Mouse (Mus musculus) forebrain, embryonic 10.5 days (tissue): ENCODE data around the gene Napsa. TPM values are rescaled to one million over a fixed set of nuclear protein-coding genes. Genes with fewer than 3 reads are reported as not detected.
A peak's percentile ranks its signal among the peaks of the same experiment; 100 is the strongest.

Experiments used
- DNase-seq: peaks from one replicate; pipeline ENCODE4 v3.0.0-alpha.2; 2017; ENCODE audit warnings: low spot score; ENCODE audit errors: extremely low spot score
- H3K27ac ChIP-seq: fragments of 300-500 bp; sonication (generic); 2 replicates; pipeline ENCODE4 v1.5.1; 2016; ENCODE audit warnings: mild to moderate bottlenecking
- H3K27me3 ChIP-seq: fragments of 300-500 bp; sonication (generic); 2 replicates; pipeline ENCODE4 v1.6.1; 2016; ENCODE audit warnings: mild to moderate bottlenecking; ENCODE audit not compliant: poor library complexity, severe bottlenecking
- H3K36me3 ChIP-seq: fragments of 300-500 bp; sonication (generic); replicated peaks from 2 replicates; pipeline ENCODE4 v1.6.1; 2016; ENCODE audit warnings: mild to moderate bottlenecking, moderate library complexity
- H3K4me1 ChIP-seq: fragments of 300-500 bp; sonication (generic); 2 replicates; pipeline ENCODE4 v1.6.1; 2016
- H3K4me3 ChIP-seq: fragments of 300-500 bp; sonication (generic); 2 replicates; pipeline ENCODE4 v1.5.1; 2016; ENCODE audit warnings: mild to moderate bottlenecking, moderate library complexity
- H3K9me3 ChIP-seq: fragments of 300-500 bp; sonication (generic); 2 replicates; pipeline ENCODE4 v1.6.1; 2016; ENCODE audit warnings: mild to moderate bottlenecking, moderate library complexity
- WGBS: fragments of 180-500 bp; shearing (Covaris S2); methylation state at CpG from one replicate; pipeline ENCODE4 v1.1.7; 2016; 5-methylcytosine and 5-hydroxymethylcytosine counted together
- polyA plus RNA-seq: library from polyadenylated mRNA; unstranded; fragments of >200 nt; fragmentation: Nextera tagmentation; extraction: Ambion mirVana; gene quantifications from 2 replicates; pipeline ENCODE4 v1.2.1, GENCODE M21; 2016

The Napsa gene
- 0.29 and 0.48 TPM in 2 replicates for polyA plus RNA-seq

GRCm38 (mm10) chr7:44572213-44572701, at the start of gene Napsa:
TSS of gene Napsa (plus strand) at chr7:44572380.
- WGBS = 40% methylated on average over 7 of the region's 7 CpGs
- Histone ChIP-seq H3K36me3 (no peaks in the 10 kb centered on the region), H3K4me1 (peaks cover 15% of the 10 kb centered on the region), H3K4me3 (no peak within 1 kb of the TSS), H3K27me3 (peaks cover 25% of the 10 kb centered on the region; the same call in 1 of the 2 replicates), H3K9me3 (no peaks in the 10 kb centered on the region), H3K27ac (no peak within 1 kb of the TSS)
- no peak for DNase-seq

- peaks cover 29% of the 10 kb centered on the region for H3K4me1 ChIP-seq
- no peak for DNase-seq
- H3K4me3 ChIP-seq = no peak overlapping the region
- no peaks in the 10 kb centered on the region for H3K36me3 ChIP-seq
- H3K9me3 ChIP-seq = no peaks in the 10 kb centered on the region
- no peak overlapping the region for H3K27ac ChIP-seq
- 63% methylated on average over 2 of the region's 2 CpGs for WGBS
- peaks cover 76% of the 10 kb centered on the region for H3K27me3 ChIP-seq
These were observed 49.1 kb upstream of the Napsa start for GRCm38 (mm10) chr7:44523056-44523455.

GRCm38 (mm10) chr7:44524502-44524901, 47.7 kb upstream of the Napsa start, which contains the start of gene Mybpc2:
TSS of gene Mybpc2 (minus strand) at chr7:44524656.
- Histone ChIP-seq H3K27me3 (peaks cover 90% of the 10 kb centered on the region), H3K27ac (peak within 1 kb of the TSS; percentile 40; the same call in 1 of the 2 replicates), H3K36me3 (no peaks in the 10 kb centered on the region), H3K4me3 (peak within 1 kb of the TSS; percentile 22; the same call in 1 of the 2 replicates), H3K9me3 (no peaks in the 10 kb centered on the region), H3K4me1 (peaks cover 36% of the 10 kb centered on the region)
- 30% methylated on average over 12 of the region's 12 CpGs for WGBS
- no peak for DNase-seq

- Histone ChIP-seq H3K27ac (peak overlapping the region; percentile 40; the same call in 1 of the 2 replicates), H3K9me3 (no peaks in the 10 kb centered on the region), H3K27me3 (peaks cover 98% of the 10 kb centered on the region), H3K36me3 (no peaks in the 10 kb centered on the region), H3K4me3 (peak overlapping the region; percentile 22; the same call in 1 of the 2 replicates), H3K4me1 (peaks cover 36% of the 10 kb centered on the region)
- WGBS = 16% methylated on average over 22 of the region's 22 CpGs
- no peak for DNase-seq
These were observed 46.9 kb upstream of the Napsa start for GRCm38 (mm10) chr7:44525126-44525832.

- no peaks in the 10 kb centered on the region for H3K36me3 ChIP-seq
- no peak for DNase-seq
- WGBS = 86% methylated on average over 14 of the region's 14 CpGs
- H3K27ac ChIP-seq = no peak overlapping the region
- H3K4me1 ChIP-seq = peaks cover 34% of the 10 kb centered on the region
- H3K27me3 ChIP-seq = peaks cover 87% of the 10 kb centered on the region
- no peaks in the 10 kb centered on the region for H3K9me3 ChIP-seq
- no peak overlapping the region for H3K4me3 ChIP-seq
These were observed 45.6 kb upstream of the Napsa start for GRCm38 (mm10) chr7:44526414-44527154.

GRCm38 (mm10) chr7:44527483-44528398, 44.4 kb upstream of the Napsa start:
- H3K27ac ChIP-seq = peak overlapping the region; percentile 62

GRCm38 (mm10) chr7:44529518-44529917, 42.7 kb upstream of the Napsa start:
- no peak for DNase-seq
- H3K36me3 ChIP-seq = peaks cover 27% of the 10 kb centered on the region
- 66% methylated on average over 5 of the region's 5 CpGs for WGBS
- H3K4me3 ChIP-seq = no peak overlapping the region
- H3K27ac ChIP-seq = no peak overlapping the region
- peaks cover 28% of the 10 kb centered on the region for H3K4me1 ChIP-seq
- H3K27me3 ChIP-seq = peaks cover 58% of the 10 kb centered on the region
- no peaks in the 10 kb centered on the region for H3K9me3 ChIP-seq

More at GRCm38 (mm10) chr7:44527483-44528398, 44.4 kb upstream of the Napsa start:
- Histone ChIP-seq H3K9me3 (no peaks in the 10 kb centered on the region), H3K27me3 (peaks cover 76% of the 10 kb centered on the region), H3K4me1 (peaks cover 29% of the 10 kb centered on the region), H3K4me3 (peak overlapping the region; percentile 52), H3K36me3 (peaks cover 9% of the 10 kb centered on the region)
- WGBS = 7% methylated on average over 40 of the region's 40 CpGs
- DNase-seq = peak; percentile 76

- H3K36me3 ChIP-seq = peaks cover 37% of the 10 kb centered on the region
- H3K9me3 ChIP-seq = no peaks in the 10 kb centered on the region
- no peak for DNase-seq
- no peak overlapping the region for H3K4me3 ChIP-seq
- 85% methylated on average over 3 of the region's 3 CpGs for WGBS
- H3K27ac ChIP-seq = no peak overlapping the region
- H3K27me3 ChIP-seq = peaks cover 48% of the 10 kb centered on the region
- peaks cover 18% of the 10 kb centered on the region for H3K4me1 ChIP-seq
These were observed 41.7 kb upstream of the Napsa start for GRCm38 (mm10) chr7:44530507-44530906.

GRCm38 (mm10) chr7:44531207-44531606, 41.0 kb upstream of the Napsa start:
- Histone ChIP-seq H3K9me3 (no peaks in the 10 kb centered on the region), H3K27ac (no peak overlapping the region), H3K4me3 (no peak overlapping the region), H3K4me1 (peaks cover 15% of the 10 kb centered on the region), H3K36me3 (peaks cover 44% of the 10 kb centered on the region), H3K27me3 (peaks cover 41% of the 10 kb centered on the region)
- 64% methylated on average over 5 of the region's 5 CpGs for WGBS
- no peak for DNase-seq

- H3K36me3 ChIP-seq = peaks cover 53% of the 10 kb centered on the region
- no peak for DNase-seq
- H3K4me1 ChIP-seq = peaks cover 15% of the 10 kb centered on the region
- no peak within 1 kb of the TSS for H3K4me3 ChIP-seq
- peaks cover 32% of the 10 kb centered on the region for H3K27me3 ChIP-seq
- no peak within 1 kb of the TSS for H3K27ac ChIP-seq
- H3K9me3 ChIP-seq = no peaks in the 10 kb centered on the region
- WGBS = 87% methylated on average over 4 of the region's 4 CpGs
These were observed 40.0 kb upstream of the Napsa start, which contains the start of gene Spib for GRCm38 (mm10) chr7:44531946-44532732. TSS of gene Spib (minus strand) at chr7:44532071.

GRCm38 (mm10) chr7:44532918-44533745, 39.0 kb upstream of the Napsa start:
- peaks cover 22% of the 10 kb centered on the region for H3K27me3 ChIP-seq
- H3K4me1 ChIP-seq = peaks cover 6% of the 10 kb centered on the region
- H3K36me3 ChIP-seq = peaks cover 63% of the 10 kb centered on the region
- DNase-seq = no peak
- no peaks in the 10 kb centered on the region for H3K9me3 ChIP-seq
- 88% methylated on average over 29 of the region's 29 CpGs for WGBS
- no peak overlapping the region for H3K4me3 ChIP-seq
- no peak overlapping the region for H3K27ac ChIP-seq
